Mouse (Mus musculus) lung, postnatal 0 days (tissue): Measurements from ENCODE around the gene Zfp58.

Source experiments
- CTCF ChIP-seq: IDR thresholded peaks from 2 replicates; pipeline ENCODE4 v1.5.1; 2016; ENCODE audit warnings: antibody characterized with exemption, mild to moderate bottlenecking
- EP300 ChIP-seq: IDR thresholded peaks from 2 replicates; pipeline ENCODE4 v1.6.1; 2016; ENCODE audit warnings: antibody characterized with exemption, mild to moderate bottlenecking, control low read depth

DNA sequence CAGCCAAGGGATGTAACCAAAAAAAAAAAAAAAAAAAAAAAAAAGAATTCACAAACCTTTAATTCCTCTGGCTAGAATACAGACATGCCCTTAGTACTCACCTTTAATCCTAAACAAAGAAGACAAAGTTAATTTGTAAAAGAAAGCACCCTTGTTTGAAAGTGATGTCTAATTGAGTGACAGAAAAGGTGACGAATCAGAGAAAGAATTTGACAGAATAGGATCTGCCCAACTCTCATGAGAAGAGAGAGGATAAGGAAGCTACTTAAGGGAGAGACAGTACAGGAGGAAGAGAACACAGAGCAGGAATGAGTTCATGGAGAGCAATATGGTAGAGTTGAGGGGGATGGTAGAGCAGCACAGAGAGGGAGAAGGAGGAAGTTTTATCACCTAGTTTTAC, 4.7 kb downstream of the Zfp58 start:
- TF ChIP-seq EP300, result no peak
- TF ChIP-seq CTCF, result no peak
